Mouse (Mus musculus) urinary bladder, adult 18-20 months (tissue): ENCODE data around the gene Ifnab.

ENCODE experiments used
- DNase-seq, 2 experiments: peaks; one replicate each; pipeline ENCODE4 v3.0.0; 2022; ENCODE audit warnings: low spot score in 2 of 2, mixed read lengths in 2 of 2

The Ifnab gene

DNA sequence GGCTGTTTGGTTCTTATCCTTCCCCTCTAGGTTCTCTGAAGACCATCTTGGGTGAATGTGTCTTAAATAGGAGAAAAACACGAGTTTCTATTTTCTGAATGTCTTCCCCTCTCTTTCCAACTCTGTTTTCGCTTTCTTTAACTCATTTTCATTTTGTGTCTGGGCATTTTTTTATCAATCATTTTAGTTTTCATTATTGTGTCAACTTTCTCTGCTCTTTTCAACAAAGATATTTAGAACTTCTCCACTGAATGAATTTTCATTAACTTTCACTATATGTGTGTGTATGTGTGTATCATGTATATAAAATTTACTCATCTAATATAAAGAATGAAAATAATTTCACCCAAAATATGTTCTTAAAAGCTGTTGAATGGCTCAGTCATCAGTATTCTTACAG lies at the start of gene Ifnab:
Gene Ifnab, minus strand, starts transcription at position 101 of the 400 bp plus-strand sequence.
- no peak for DNase-seq

DNA sequence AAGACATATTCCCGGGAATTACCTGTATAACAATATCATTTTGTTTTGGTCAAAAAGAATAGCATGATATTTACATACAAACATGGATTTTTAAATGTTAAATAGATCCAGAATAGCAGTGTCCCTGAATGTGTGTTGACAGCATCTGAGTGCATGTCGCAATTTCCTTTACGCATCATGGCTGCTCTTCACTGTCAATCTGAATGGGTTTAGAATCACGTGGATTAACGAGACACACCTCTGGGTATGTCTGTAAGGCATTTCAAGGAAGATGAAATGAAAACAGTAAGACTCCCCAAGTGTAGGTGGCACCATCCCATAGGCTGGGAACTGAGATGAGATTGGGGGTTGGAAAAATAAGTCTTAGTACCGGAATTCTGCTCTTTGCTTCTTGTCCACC lies 47.9 kb upstream of the Ifnab start:
- no peak for DNase-seq

DNA sequence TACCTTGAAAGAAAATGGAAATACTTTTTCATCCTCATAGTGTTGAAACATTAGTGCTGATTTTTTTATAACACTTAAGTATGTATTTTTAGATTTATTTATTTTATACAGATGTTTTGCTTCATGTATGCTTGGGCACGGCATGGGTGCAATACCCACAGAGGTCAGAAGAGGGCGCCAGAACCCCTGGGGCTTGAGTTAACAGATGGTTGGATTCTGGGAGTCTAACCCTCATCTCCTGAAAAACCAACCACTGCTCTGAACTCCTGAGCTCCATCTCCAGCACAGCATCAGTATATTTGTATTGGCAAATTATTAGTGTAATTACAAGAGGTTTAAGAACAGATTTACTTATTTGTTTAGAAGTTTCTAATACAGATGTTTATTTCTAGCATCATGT lies 47.3 kb upstream of the Ifnab start:
- DNase-seq = peak; percentile 44 to 55

DNA sequence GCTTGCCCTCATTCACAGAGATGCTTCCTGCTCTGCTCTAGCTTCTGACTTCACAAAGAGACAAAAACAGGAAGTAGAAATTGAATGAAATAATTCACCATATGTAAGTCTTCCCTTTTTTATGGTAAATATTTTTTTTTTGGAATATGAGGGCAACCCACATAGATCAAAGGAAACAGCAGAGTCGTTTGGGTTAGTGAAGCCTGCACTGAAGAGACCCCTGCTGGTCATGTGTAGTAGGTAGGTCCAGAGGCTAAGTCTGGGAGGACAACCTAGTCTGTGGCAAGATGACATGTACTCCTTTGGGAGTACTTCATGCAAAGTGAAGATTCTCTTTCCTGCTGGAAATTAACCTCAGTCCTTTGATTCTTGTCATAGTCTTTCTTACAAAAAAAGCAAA lies 36.2 kb upstream of the Ifnab start:
- DNase-seq = no peak

DNA sequence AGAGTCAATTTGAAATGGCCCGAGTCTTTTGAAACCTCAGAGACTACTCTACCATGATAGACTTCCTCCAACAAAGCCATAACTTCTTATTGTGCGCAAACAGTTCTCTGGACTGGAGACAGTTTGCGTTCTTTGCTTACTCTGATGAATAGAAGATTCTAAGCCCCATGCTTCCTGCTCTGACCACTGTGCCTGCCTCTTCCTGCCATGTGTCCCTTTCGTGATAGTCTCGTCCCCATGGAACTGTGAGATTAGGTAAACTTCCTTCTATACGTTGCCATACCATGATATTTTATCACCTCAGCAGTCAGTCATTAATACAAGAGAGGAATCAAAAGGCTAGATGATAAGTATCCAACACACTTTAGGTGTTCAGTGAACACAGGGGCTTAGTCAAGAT lies 35.6 kb upstream of the Ifnab start:
- DNase-seq = no peak

DNA sequence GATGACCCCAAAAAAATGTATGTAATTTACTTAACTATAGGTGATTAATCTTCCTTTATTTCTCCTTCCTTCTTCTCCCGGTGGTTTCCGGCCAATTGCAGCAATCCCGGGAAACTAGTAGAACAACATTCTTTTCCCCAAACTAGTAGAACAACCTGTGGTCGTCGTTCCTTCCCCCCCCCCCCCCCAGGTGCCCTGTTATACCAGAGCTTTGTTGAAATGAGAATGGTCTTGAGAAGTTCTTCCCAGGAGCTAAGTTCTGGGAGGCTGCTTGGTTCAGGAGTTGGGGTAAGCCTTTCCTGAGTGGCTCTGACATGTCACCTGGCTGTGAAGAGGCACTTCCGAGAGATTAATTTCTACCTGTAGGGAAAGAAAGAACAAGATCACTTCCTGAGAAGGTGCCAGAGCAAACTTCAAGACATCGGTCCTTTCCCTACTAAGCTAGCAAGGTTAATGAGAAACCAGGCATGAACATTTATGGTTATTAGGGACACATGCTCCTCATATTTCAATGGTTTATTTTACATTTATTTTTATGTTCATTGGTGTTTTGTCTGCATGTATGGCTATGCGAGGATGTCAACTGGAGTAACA lies 32.4 kb upstream of the Ifnab start:
- no peak for DNase-seq

DNA sequence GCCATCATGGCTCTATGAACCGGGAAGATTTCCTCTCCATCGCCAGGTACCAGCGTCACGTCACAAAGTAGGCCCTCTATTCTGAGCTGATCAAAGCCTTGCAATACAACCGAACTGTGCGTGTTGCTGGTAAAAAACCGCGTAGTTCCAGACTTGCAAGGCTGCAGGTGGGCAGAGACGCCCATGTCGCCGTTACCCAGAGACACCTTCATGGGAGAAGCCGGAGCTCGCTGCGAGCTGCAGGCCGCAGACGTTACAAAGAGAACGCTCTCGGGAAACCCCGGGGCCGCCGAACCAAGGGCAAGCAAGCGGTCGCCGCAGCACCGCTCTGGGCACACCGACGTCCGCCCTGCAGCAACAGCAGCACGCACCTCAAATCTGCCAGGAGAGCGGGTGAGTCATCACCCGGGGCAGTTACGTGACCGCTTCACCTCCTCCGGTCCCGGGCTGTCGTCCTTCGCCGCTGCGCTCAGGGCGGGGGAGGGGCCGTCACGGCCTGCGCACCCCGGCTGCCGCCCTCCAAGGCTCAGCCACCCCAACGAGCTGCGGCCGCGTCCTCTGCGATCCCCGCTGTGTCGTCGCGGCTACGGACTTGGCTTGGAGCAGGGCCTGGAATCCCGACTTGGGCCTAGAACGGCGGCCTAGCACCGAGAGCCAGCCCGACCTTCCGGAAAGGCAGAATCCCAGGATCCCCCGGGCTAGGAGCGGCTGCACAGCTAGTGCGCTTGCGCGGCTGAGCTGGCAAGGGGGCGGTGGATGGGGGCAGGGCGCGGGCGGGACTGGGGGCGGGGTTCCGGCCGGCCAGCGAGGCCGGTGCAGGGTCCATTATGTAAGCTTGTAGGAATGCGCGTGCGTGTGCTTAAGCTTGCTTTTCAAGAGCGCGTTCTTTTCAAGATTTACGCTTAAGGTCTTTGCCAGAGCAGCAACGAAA lies 30.9 kb upstream of the Ifnab start, which contains the start of the genes Gm26566 and Klhl9:
Gene Gm26566, plus strand, starts transcription at position 15 of the 931 bp plus-strand sequence.
Gene Klhl9, minus strand, starts transcription at position 675 of the 931 bp plus-strand sequence.
- peak; percentile 80 to 89 for DNase-seq

DNA sequence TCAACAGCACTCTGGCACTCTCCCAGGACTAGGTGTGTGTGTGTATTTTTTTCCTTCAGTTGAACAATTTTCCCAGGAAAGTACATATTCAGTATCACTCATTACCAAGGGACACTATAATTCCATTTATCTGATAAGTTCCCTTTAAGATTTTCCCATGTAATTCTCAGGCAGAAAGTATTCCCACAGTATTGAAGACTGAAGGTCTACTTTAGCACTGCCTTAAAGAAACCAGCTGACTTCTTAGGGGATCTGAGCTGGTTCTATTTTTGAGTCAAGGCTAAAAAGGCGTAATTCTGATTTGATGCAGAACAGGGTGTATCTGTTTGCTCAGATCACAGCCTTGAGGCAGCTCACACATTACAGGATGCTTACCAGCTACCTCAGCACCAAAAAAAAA lies 27.6 kb upstream of the Ifnab start:
- DNase-seq = no peak

DNA sequence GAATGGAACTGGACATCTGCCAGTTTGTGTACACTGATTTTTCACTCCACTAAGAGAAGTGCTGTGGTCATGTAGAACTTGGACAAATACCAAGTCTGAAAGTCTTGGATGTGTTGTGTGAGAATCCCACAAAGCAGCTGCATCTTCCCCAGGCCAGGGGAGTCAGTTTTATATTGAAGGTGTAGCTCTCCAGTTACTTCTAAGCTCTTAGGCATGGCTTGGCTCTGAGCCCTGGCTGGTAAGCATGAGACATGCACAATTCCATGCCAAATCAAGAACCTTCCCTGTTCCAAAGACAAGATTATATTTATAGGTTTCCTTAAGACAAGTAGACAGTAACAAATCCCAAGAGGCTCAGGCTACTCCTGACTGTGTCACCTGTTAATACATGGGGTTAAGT lies 23.9 kb upstream of the Ifnab start:
- DNase-seq = no peak

DNA sequence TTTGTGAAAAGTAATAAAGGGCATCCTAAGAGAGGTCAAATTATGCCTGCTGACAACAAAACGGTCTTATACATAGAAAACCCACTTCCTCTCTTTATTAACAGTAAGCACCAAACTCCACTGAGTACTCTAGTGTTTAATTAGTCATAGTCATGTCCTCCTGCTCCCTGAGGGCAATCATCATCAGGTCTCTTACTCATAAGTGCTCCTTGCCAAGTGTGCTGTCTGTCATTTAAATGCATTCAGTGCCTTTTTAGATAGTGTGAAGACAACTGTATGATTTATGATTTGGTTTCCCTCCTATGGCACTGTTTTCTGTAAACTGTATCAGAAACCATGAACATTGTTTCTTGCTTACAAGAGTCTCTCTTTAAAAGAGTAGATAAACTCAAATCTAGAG lies 23.1 kb upstream of the Ifnab start:
- no peak for DNase-seq

DNA sequence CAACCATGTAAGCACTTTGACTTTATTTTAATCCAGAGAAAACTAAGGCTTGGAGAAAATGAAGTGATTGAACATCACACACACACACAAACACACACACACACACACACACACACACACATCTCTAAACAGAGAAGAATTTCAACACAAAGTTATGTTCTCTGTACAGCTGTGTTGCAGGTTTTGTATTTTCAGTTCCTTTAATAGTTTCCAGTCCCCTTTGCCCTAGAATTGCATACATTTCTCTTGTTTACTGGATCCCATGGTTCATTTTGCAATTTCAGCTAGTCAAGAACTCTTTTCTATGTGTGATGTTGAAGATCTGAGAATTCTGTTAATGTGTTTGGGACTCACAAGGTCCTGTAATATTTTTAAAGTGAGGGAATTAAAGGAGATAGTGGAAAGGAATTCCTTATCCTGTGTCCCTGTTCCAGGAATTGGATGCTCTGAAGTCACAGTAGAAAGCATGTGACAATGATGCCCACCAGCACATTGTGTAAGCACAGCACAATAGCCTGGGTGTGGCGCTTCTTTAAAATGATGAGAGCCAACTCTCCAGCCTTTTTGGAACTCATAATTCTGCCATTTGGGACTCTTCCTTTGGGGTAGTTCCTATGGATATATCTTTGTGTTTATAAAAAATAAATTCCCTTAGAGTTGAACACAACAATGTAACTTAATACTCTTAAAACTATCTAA lies 16.1 kb upstream of the Ifnab start:
- DNase-seq = no peak

DNA sequence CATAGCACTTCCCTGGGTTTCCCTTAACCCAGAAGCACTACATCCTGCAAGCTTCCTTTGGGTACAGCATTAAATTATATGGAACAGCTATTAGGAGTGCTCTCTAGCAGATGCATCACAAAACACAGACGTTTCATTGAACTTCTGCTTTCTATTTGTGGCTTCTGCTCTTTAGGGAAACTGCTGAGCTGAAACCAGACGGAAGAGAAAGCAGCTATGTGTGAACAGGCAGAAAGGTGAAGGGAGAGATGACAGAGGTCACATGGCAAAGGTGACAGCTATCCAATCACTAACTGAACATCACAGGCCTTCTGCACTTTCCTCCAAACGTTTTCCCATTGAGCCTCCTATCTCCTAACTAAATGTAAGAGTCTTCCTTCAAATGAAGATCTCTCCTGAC lies 14.8 kb upstream of the Ifnab start:
- DNase-seq = no peak

DNA sequence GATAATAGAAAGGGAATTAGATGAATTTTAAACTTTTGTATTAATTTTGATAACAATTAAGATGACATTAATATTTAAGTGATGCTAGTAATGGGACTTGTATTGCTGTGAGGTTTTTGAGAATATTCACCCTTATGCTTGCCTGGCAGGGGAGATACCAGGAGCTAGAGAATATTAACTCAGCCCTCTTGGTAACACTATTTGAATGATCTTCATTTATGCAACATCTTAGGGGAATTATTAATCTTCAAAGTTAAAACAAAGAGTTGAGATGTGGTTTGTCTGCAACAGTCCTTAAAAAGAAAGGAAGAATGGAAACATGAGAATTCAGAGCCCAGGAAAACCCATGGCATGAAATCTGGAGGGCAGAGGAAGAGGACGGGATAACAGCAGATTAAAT lies 8.1 kb upstream of the Ifnab start:
- no peak for DNase-seq

DNA sequence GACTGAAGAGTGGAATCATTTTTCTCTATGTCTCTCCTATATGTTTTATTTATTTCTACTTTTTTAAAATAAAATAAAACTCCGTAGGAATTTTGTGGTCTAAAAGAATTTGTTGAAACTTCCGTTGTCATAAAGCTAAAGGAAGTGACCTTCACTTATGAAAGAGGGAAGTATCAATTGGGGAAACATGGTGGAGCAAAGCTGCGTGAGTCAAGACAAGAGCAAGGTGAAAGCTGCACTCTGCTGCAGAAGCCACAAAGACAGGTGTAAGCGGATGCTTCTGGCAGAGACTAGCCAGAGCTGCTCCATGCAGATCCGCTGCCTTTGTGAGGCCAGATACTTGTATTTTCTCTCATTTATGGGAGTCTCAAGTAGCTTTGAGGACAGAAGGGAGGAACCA lies 7.6 kb upstream of the Ifnab start:
- DNase-seq = no peak

DNA sequence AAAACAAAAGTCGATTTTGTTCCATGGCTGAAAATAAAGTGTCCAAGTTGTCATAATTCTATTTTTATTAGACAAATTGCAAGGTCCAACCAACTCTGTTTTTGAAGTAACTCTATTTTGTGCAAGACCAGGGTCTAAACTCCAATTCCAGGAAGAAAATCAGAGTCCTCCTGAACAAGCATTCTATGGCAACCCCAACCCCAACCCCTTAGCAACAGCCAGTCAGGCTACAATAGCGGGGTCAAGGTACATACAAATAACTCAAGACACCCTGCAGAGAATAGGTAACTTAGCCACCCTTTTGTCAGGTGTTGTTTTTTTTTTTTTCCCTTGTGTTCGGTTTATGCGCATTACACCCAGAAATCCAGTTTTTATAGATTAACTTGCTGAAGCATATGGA lies 6.6 kb upstream of the Ifnab start:
- DNase-seq = no peak

DNA sequence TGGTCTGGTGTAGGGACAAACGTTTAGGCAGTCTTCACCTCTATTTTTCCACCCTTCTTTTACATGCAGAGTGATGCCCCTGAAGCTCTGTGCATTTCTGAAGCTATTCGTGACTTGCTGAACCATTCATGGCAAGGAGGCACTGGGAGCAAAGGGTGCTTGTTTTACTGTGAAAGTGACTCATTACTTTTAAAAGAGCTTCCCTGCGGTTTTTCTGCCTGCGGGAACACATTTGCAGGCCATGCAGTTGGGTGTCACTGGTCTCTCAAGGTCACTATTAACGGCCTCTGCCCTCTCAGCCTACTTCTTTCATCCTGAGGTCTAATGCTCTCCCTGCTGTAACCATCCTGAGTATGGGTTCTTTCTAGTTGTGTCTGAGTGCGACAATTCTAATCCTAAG lies 5.9 kb upstream of the Ifnab start:
- DNase-seq = no peak

DNA sequence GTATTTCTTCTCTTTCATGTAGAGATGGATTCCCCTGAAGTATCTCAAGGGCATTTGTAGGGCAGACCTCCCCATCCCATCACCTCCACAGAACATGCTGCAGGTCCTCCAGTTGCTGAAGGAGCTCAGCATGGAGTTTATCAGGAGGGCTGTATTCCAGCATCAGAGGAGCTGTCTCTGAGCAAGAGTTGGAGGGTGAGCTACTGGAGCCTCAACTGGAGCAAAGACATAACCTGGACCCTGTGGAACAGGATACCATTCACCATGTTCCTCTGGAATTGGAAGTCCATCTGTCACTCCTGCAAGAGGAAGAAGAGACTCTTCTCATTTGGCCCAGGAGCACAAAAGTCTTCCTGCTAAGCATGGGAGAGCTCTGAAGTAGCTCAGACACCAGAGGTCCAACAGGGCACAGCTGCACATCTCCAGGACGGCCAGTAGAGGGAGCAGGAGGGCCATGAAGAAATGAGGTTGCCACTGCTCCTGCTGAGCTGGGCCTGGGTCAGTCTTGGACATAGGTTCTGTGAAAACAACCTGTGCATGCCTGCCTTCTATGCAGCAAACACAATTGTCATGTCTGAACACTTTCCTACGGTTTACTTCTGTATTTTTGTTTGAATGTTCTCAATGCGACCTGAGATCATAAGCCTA lies 5.2 kb upstream of the Ifnab start:
- peak; percentile 50 to 56 for DNase-seq

DNA sequence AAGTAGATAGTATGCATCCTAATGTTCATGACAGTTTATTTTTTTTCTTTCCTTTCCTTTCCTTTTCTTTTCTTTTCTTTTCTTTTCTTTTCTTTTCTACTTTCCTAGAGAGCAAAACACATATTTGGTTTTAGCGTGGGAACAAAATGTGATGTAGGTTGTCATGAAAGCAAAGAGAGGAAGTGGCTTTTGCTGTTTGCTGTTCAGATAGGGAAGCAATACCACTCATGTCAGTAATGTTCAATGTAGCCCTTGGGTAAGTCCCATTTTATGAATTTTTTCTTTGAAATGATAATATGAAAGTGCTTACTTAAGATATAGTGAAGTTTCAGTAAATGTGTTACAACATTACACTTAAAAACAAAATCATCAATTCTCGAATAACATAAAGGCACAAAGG lies 2.2 kb upstream of the Ifnab start:
- no peak for DNase-seq

DNA sequence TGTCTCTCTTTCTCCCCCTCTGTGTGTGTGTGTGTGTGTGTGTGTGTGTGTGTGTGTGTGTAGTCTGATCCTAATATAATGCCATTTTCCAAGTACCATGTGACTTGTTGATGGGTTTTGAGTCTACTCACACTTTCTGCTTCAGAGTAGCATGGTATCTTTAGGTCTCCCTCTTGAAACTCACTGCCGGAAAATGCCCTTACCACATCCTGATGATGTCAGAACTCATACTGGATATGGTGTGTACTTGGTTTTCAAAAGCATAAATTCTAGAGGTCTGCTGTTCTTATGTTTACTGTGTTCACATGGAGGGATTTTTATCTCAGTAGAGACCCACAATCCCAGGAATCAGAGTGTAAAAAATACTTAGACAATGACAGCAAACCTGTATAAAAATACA lies 1.4 kb upstream of the Ifnab start:
- no peak for DNase-seq

DNA sequence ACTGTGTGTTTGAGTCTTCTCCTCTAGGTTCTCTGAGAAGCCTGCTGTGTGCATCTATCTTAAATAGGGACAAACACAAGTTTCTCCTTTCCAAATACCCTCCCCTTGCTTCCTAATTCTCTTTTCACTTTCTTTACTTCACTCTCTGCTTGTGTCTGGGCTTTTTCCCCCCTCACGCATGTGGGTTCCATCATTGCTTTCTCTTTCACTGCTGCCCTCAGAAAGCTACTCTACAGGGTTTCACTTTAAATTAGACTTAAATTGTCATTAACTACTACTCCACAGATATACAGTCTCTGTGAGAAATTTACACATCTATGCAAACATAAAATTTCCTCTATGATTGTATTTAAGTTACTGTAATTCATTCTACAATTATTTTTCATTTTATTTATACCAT lies 7.3 kb downstream of the Ifnab start, which contains the start of gene Ifna2:
Gene Ifna2, minus strand, starts transcription at position 101 of the 400 bp plus-strand sequence.
- no peak for DNase-seq

DNA sequence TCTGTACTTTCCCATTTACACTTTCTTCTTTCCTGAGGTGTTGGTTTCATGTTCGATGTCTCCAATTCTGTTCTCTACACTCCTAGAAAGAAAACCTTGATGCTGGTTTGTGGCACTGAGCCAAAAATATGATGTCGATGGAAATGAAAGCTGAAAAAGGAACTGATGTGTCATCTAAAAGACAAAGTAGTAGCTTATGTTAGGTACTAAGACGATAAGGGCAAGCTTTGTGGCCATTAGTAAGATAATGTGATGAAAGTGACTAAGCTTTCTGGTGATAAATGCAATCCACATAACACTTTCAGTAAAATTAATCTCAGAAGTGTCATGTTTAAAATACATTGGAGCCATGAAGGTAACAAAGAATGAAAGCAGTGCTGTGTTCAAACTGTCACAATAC lies 9.8 kb downstream of the Ifnab start:
- no peak for DNase-seq

DNA sequence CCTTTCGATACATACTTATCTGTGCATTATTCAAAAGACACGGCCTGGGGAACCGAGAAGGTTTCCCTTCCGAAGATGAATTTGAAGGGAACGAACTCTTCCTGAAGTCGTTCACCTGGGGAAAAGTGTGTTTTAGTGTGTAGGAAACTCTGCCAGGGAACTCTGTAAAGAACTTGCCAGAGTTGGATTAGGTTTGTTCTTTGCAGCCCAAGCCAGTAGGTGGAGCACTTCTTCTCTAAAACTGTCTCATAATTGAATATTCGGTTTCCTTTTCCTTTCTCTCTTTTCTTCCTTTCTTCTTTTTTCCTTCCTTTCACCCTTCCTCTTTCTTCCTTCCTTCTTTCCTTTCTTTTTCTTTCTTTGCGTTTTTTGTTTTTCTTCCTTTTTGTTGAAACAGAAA lies 10.8 kb downstream of the Ifnab start:
- DNase-seq = no peak
